Comparison of ENCODE assay signal across 18 mouse cellular contexts in the genomic region with DNA sequence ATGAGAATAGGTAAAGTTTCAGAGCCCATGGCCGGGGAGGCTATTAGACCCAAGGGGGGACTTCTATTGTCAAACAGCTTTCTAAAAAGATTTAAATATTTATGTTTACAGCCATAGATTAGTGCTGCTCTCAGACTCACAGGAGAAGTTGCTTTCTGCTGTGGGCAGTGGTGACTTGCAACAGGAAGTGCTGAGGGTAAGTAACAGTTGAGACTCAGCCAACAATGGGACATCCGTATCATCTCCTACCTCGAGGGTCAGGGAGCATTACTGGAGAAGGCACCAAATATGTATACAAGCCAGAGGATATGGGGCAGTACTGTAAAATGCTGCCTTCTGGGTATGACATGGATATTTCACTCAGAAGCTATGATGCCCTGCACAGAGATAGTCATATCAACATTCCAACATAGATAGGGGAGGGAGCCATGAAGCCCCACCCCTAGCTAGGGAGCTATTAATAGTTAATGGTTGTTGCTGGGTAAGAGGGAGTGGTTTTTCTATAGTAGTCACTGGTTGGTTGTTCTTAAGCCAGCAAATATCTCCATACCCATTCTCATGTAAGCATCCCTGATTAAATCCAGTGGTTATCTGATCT.
DNase-seq lines count a peak whose midpoint lies in the region; ATAC-seq and TF ChIP-seq lines count a peak whose summit lies in the region.
"Had no signal": no experiment of that assay in that cellular context is flagged by ENCODE, and none has a peak within 500 bp of the region (broad histone marks: within the 10 kb centered on the region; RNA-seq: fewer than 3 reads in every experiment).

No protein-coding gene starts in this region.

- ATAC-seq in heart, embryonic 16.5 days (replicated peaks; ENCODE audit: extremely low read depth, insufficient read depth, low FRiP score), result no peak; the same call in 1 of the 2 replicates
- ATAC-seq: CD4-positive, CD25-positive, alpha-beta regulatory T cell, adult 4 months; intestine, embryonic 15.5 days had no signal

- H3K4me1 ChIP-seq in heart, embryonic 16.5 days (ENCODE audit: control insufficient read depth, insufficient read depth, low read length), result peaks cover 12% of the 10 kb centered on the region
- H3K4me1 ChIP-seq in bone marrow macrophage, adult 2 months (ENCODE audit: control insufficient read depth, insufficient read depth, low read length), result peaks cover 28% of the 10 kb centered on the region
- peaks cover 73% of the 10 kb centered on the region for H3K4me1 ChIP-seq in megakaryocyte, embryonic 14.5 days
- H3K4me1 ChIP-seq: forebrain, embryonic 12.5 days; hindbrain, embryonic 13.5 days had no signal

- DNase-seq in heart, adult 8-10 months (ENCODE audit: low spot score), result no peak
- peak; percentile 46 for DNase-seq in liver
- no peak for DNase-seq in adrenal gland, adult (ENCODE audit: inconsistent age in 2 of 2, low spot score in 1 of 2)
- no peak for DNase-seq in kidney, adult 9 months
- no peak for DNase-seq in layer of hippocampus, adult 11-12 months (ENCODE audit: low spot score)
- DNase-seq: adrenal gland, postnatal 36 days; cerebellum, adult 11 months; retina, postnatal 1 day; thymus, postnatal 14 days had no signal

- H3K27me3 ChIP-seq in heart, embryonic 16.5 days (ENCODE audit: control insufficient read depth, insufficient read depth, low read length), result no peaks in the 10 kb centered on the region
- no peaks in the 10 kb centered on the region for H3K27me3 ChIP-seq in megakaryocyte, embryonic 14.5 days (replicated peaks)
- H3K27me3 ChIP-seq: forebrain, embryonic 12.5 days; hindbrain, embryonic 13.5 days; intestine, embryonic 15.5 days; neural tube, embryonic 15.5 days had no signal

- 44% methylated on average over 3 of the region's 3 CpGs for WGBS in heart, embryonic 16.5 days

- no peak overlapping the region for H3K4me3 ChIP-seq in heart, embryonic 16.5 days (ENCODE audit: low read length)
- H3K4me3 ChIP-seq in bone marrow macrophage, adult 2 months (ENCODE audit: insufficient read depth, low read length), result no peak overlapping the region
- H3K4me3 ChIP-seq in megakaryocyte, embryonic 14.5 days (replicated peaks), result peak overlapping the region; percentile 80
- H3K4me3 ChIP-seq: forebrain, embryonic 12.5 days; hindbrain, embryonic 13.5 days; intestine, embryonic 15.5 days; neural tube, embryonic 15.5 days had no signal

- TF ChIP-seq CTCF in bone marrow macrophage, adult 2 months (IDR thresholded peaks at IDR 0.05; ENCODE audit: low read depth, low read length), result no peak

- no peak overlapping the region for H3K4me2 ChIP-seq in heart, embryonic 16.5 days (ENCODE audit: low read depth, low read length)
- H3K4me2 ChIP-seq: forebrain, embryonic 12.5 days; hindbrain, embryonic 13.5 days; intestine, embryonic 15.5 days; neural tube, embryonic 15.5 days had no signal

- no peaks in the 10 kb centered on the region for H3K9me3 ChIP-seq in heart, embryonic 16.5 days (replicated peaks; ENCODE audit: control insufficient read depth, low read length)
- H3K9me3 ChIP-seq in megakaryocyte, embryonic 14.5 days, result no peaks in the 10 kb centered on the region
- H3K9me3 ChIP-seq: forebrain, embryonic 12.5 days; hindbrain, embryonic 13.5 days; intestine, embryonic 15.5 days; neural tube, embryonic 15.5 days had no signal

- 0 out of 2 replicates have a peak overlapping the region, but pooled peaks have one; percentile 4 for H3K27ac ChIP-seq in heart, embryonic 16.5 days (ENCODE audit: low read length)
- H3K27ac ChIP-seq in bone marrow macrophage, adult 2 months (ENCODE audit: insufficient read depth, low read depth, low read length), result peak overlapping the region; percentile 28; the same call in 1 of the 2 replicates
- H3K27ac ChIP-seq: forebrain, embryonic 12.5 days; hindbrain, embryonic 13.5 days; intestine, embryonic 15.5 days; kidney, postnatal 0 days; neural tube, embryonic 15.5 days had no signal

- no peaks in the 10 kb centered on the region for H3K36me3 ChIP-seq in heart, embryonic 16.5 days (ENCODE audit: control insufficient read depth, insufficient read depth)
- no peaks in the 10 kb centered on the region for H3K36me3 ChIP-seq in megakaryocyte, embryonic 14.5 days (replicated peaks; ENCODE audit: low read length)
- H3K36me3 ChIP-seq: forebrain, embryonic 12.5 days; hindbrain, embryonic 13.5 days; intestine, embryonic 15.5 days; neural tube, embryonic 15.5 days had no signal

- H3K9ac ChIP-seq in heart, embryonic 16.5 days (ENCODE audit: low read length), result no peak overlapping the region
- H3K9ac ChIP-seq: forebrain, embryonic 12.5 days; hindbrain, embryonic 13.5 days; intestine, embryonic 15.5 days; neural tube, embryonic 15.5 days had no signal

- no peak for TF ChIP-seq POLR2A in bone marrow macrophage, adult 2 months (IDR thresholded peaks at IDR 0.05; ENCODE audit: borderline replicate concordance, low read depth, low read length)
